21 mouse cellular contexts compared by ENCODE assay signal in the genomic region with DNA sequence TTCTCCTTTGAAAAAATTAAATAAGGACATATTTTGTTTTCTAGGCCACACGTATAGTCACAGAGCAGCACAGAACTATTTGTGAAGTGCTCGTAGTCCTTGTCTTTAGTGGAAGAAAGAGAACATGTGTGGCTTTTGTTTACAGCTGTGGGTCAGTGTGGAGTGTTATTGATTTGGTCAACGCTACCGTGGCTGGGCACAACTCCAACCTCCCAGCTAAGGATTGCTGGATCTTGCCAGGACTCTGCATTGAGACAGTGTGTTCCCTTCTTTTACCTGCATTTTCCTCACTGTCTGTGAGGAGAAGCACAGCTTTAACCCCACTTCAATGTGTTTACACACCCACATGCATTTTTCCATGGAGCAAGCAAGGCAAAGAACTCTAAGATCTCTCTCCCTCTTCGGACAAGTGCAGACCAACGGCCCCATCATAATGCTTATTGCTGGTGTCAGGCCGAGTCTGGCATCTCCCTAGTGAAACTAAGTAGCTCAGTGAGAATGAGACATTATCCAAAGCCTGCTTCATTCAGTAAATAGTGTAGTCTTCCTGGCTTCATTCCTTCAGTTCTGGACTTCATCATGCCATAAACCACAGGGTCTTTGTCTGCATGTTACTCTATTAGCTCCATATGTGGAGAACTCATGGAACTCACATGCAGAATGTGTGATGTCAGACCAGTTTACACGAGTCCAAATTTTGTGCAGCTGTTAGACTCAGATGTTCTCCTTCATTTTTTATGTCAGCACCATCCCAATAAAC.
A peak's percentile ranks its signal among the peaks of the same experiment; 100 is the strongest.
DNase-seq lines count a peak whose midpoint lies in the region; ATAC-seq lines count a peak whose summit lies in the region.
"Had no signal": no experiment of that assay in that cellular context is flagged by ENCODE, and none has a peak within 500 bp of the region (broad histone marks: within the 10 kb centered on the region; RNA-seq: fewer than 3 reads in every experiment).

No protein-coding gene starts in this region.

- peaks cover 28% of the 10 kb centered on the region for H3K4me1 ChIP-seq in heart, embryonic 13.5 days
- H3K4me1 ChIP-seq in heart, embryonic 12.5 days (replicated peaks), result peaks cover 10% of the 10 kb centered on the region
- H3K4me1 ChIP-seq in lung, embryonic 16.5 days (replicated peaks; ENCODE audit: control insufficient read depth, insufficient read depth, low read length), result peaks cover 3% of the 10 kb centered on the region; the same call in 1 of the 2 replicates
- H3K4me1 ChIP-seq in limb, embryonic 15.5 days, result peaks cover 8% of the 10 kb centered on the region; the same call in 1 of the 2 replicates
- H3K4me1 ChIP-seq: liver, embryonic 13.5 days; neural tube, embryonic 15.5 days had no signal

- H3K27ac ChIP-seq in heart, embryonic 13.5 days (replicated peaks), result 0 out of 2 replicates have a peak overlapping the region, but pooled peaks have one; percentile 17
- no peak overlapping the region for H3K27ac ChIP-seq in heart, embryonic 12.5 days (ENCODE audit: poor library complexity, severe bottlenecking)
- no peak overlapping the region for H3K27ac ChIP-seq in lung, embryonic 16.5 days (ENCODE audit: low read length)
- H3K27ac ChIP-seq in limb, embryonic 15.5 days, result peak overlapping the region; percentile 61; the same call in 1 of the 2 replicates
- H3K27ac ChIP-seq: heart, embryonic 10.5 days; hindbrain, embryonic 14.5 days; liver, embryonic 13.5 days; neural tube, embryonic 15.5 days had no signal

- H3K27me3 ChIP-seq in heart, embryonic 13.5 days (replicated peaks), result no peaks in the 10 kb centered on the region
- H3K27me3 ChIP-seq in heart, embryonic 12.5 days (replicated peaks), result no peaks in the 10 kb centered on the region
- H3K27me3 ChIP-seq in lung, embryonic 16.5 days (ENCODE audit: control insufficient read depth, insufficient read depth, low read depth, low read length), result no peaks in the 10 kb centered on the region
- no peaks in the 10 kb centered on the region for H3K27me3 ChIP-seq in limb, embryonic 15.5 days
- H3K27me3 ChIP-seq: liver, embryonic 13.5 days; neural tube, embryonic 15.5 days had no signal

- no peaks in the 10 kb centered on the region for H3K36me3 ChIP-seq in heart, embryonic 13.5 days
- no peaks in the 10 kb centered on the region for H3K36me3 ChIP-seq in heart, embryonic 12.5 days
- H3K36me3 ChIP-seq in lung, embryonic 16.5 days (ENCODE audit: control insufficient read depth, insufficient read depth, low read length), result no peaks in the 10 kb centered on the region
- H3K36me3 ChIP-seq in limb, embryonic 15.5 days, result no peaks in the 10 kb centered on the region
- H3K36me3 ChIP-seq: G1E; heart, embryonic 10.5 days; liver, embryonic 13.5 days; neural tube, embryonic 15.5 days had no signal

- no peak overlapping the region for H3K4me3 ChIP-seq in heart, embryonic 13.5 days
- H3K4me3 ChIP-seq in heart, embryonic 12.5 days, result no peak overlapping the region
- H3K4me3 ChIP-seq in lung, embryonic 16.5 days (ENCODE audit: low read length), result no peak overlapping the region
- H3K4me3 ChIP-seq in limb, embryonic 15.5 days, result no peak overlapping the region
- H3K4me3 ChIP-seq: heart, embryonic 10.5 days; liver, embryonic 13.5 days; neural tube, embryonic 15.5 days had no signal

- 72% methylated on average over 8 of the region's 8 CpGs for WGBS in heart, embryonic 13.5 days
- 75% methylated on average over 8 of the region's 8 CpGs for WGBS in heart, embryonic 12.5 days
- WGBS in lung, embryonic 16.5 days, result 42% methylated on average over 8 of the region's 8 CpGs
- 55% methylated on average over 8 of the region's 8 CpGs for WGBS in limb, embryonic 15.5 days

- no peaks in the 10 kb centered on the region for H3K9me3 ChIP-seq in heart, embryonic 13.5 days
- no peaks in the 10 kb centered on the region for H3K9me3 ChIP-seq in heart, embryonic 12.5 days (replicated peaks)
- H3K9me3 ChIP-seq in lung, embryonic 16.5 days (ENCODE audit: control insufficient read depth, low read length), result no peaks in the 10 kb centered on the region
- no peaks in the 10 kb centered on the region for H3K9me3 ChIP-seq in limb, embryonic 15.5 days
- H3K9me3 ChIP-seq: G1E; heart, embryonic 10.5 days; liver, embryonic 13.5 days; neural tube, embryonic 15.5 days had no signal

- no peak overlapping the region for H3K4me2 ChIP-seq in heart, embryonic 13.5 days
- no peak overlapping the region for H3K4me2 ChIP-seq in heart, embryonic 12.5 days
- H3K4me2 ChIP-seq in lung, embryonic 16.5 days (ENCODE audit: low read depth, low read length), result no peak overlapping the region
- H3K4me2 ChIP-seq in limb, embryonic 15.5 days, result no peak overlapping the region
- H3K4me2 ChIP-seq: hindbrain, embryonic 14.5 days; liver, embryonic 13.5 days; neural tube, embryonic 15.5 days had no signal

- no peak for ATAC-seq in heart, embryonic 13.5 days (ENCODE audit: extremely low read depth, insufficient number of reproducible peaks, low FRiP score, low TSS enrichment)
- ATAC-seq in heart, embryonic 12.5 days (ENCODE audit: insufficient number of reproducible peaks, low FRiP score), result no peak
- ATAC-seq in lung, embryonic 16.5 days (ENCODE audit: low read depth), result peak; percentile 56
- no peak for ATAC-seq in limb, embryonic 15.5 days (ENCODE audit: insufficient number of reproducible peaks, low FRiP score, low TSS enrichment, low read depth)
- ATAC-seq: forebrain, postnatal 0 days; lung, postnatal 0 days; midbrain, embryonic 16.5 days had no signal

- no peak for DNase-seq in lung, postnatal 36 days
- DNase-seq in right cerebral cortex, postnatal 4 days, result no peak
- DNase-seq in thymus, postnatal 25 days, result no peak
- DNase-seq: adrenal gland, postnatal 36 days; cerebellum, adult 2 months; forebrain, postnatal 0 days; heart, postnatal 14 days; kidney, adult 11 months; kidney, postnatal 10 days; liver, embryonic 13.5 days; spleen, adult 18-20 months had no signal

- H3K9ac ChIP-seq in heart, embryonic 13.5 days, result no peak overlapping the region
- no peak overlapping the region for H3K9ac ChIP-seq in heart, embryonic 12.5 days
- H3K9ac ChIP-seq in lung, embryonic 16.5 days (ENCODE audit: low read length), result no peak overlapping the region
- no peak overlapping the region for H3K9ac ChIP-seq in limb, embryonic 15.5 days
- H3K9ac ChIP-seq: forebrain, postnatal 0 days; hindbrain, embryonic 14.5 days; liver, embryonic 13.5 days; neural tube, embryonic 15.5 days had no signal

Comparison
In these comparisons a context has a peak if more than half of its experiments do, and no peak if none do; other contexts are left out.
1. H3K27ac ChIP-seq: peak in heart, embryonic 13.5 days (single experiment) and limb, embryonic 15.5 days (single experiment); none in heart, embryonic 12.5 days (single experiment) and lung, embryonic 16.5 days (single experiment).